Mouse (Mus musculus) heart, adult 2 months (tissue): ENCODE data around the gene Fhdc1.

ENCODE experiments used
- CTCF ChIP-seq: fragments of 200-600 bp; IDR thresholded peaks from 2 replicates; pipeline ENCODE4 v1.8.1; 2022; ENCODE audit warnings: antibody characterized with exemption, mild to moderate bottlenecking, moderate library complexity
- EP300 ChIP-seq: fragments of 200-500 bp; IDR thresholded peaks from 2 replicates; pipeline ENCODE4 v1.6.1; 2011; ENCODE audit warnings: low read depth, low read length, control low read depth; ENCODE audit not compliant: insufficient read depth

DNA sequence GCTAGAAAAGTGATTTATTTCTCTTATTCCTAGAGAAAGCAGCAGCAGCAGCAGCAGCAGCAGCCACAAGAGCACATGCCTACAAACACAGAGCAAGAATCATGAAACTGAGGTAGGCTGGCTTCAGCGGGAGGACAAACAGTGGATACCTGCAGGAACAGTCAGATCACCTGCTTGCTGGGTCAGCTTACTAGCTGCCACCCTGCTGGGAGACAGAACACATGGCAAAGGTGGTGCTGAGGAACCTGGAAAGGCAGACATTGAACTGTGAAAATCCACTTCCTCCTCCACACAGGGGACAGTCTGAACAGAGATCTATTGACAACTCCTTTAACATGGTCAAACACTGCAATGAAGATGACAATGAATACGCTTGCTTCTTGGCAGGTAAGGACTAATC, 48.8 kb upstream of the Fhdc1 start:
- TF ChIP-seq CTCF (no peak), EP300 (no peak)
